Mouse (Mus musculus) thymus, postnatal 25 days (tissue): ENCODE measurements around the gene Mfsd11.

Experiments used
- DNase-seq: peaks from one replicate; pipeline ENCODE4 v3.0.0; 2022

Gene Mfsd11

DNA sequence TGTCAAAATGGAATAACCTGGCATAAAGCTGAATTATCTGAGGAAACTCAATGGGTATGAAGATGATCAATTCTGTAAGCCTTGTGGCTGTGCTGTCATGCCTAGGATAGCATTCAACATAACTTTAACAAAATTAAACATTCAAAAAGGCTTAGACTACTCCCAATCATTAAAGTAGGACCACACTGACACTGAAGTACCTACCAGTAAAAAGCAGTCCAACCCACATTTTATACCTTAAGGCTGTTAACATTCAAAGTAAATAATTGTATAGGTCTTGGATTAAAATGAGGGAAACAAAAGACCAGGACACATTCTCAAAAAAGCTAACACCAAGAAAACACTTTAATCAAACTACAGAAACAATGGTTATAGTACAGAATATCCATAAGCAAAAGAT is 2.7 kb upstream of the Mfsd11 start:
- no peak for DNase-seq

DNA sequence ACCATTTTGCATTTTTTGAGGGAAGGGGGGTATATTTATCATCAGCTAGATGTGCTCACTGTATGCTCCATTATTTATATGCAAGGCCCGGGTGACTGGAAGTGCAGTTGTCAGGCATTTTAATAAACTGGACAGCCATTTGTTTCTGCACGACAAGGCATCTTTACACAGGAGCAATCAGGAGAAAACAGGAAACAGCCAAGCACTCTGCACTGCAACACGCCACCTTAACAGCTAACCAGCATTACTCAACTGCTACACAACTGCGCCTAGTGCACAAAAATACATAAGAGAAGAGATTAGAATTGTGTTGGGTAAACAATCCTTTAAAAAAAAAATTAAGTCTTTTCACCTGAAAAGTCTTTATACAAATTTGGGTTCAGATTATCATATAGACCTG is 2.2 kb upstream of the Mfsd11 start:
- DNase-seq, result no peak

DNA sequence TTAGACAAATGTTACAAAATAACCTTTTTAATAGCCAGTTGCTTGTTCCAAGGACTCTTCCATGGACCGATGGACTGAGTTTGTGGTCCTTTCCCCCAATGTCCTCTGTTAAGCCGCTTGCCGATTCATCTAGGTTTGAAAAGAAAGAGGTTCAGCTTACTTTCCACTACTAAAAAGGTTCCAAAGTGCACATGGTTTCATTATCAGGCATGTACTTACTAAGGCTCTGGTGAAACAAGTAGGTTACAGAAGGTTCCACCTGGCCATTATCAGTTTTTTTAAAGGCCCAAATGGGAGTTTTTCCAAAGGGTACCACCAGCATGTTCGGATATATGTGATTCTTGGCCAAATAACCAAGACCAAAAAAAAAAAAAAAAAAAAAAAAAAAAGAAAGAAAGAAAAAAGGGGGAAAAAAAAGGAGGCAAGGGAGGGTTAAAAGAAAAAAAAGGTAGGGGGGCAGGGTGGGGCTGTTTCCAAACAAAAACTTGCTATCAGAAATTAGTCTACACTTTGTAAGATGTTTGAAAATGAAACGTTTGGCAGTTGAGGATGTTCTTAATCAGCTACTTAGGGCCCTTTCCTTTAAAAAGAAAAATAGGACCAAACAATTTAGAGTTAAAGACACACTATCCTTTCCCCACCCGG is 1.3 kb upstream of the Mfsd11 start:
- no peak for DNase-seq

DNA sequence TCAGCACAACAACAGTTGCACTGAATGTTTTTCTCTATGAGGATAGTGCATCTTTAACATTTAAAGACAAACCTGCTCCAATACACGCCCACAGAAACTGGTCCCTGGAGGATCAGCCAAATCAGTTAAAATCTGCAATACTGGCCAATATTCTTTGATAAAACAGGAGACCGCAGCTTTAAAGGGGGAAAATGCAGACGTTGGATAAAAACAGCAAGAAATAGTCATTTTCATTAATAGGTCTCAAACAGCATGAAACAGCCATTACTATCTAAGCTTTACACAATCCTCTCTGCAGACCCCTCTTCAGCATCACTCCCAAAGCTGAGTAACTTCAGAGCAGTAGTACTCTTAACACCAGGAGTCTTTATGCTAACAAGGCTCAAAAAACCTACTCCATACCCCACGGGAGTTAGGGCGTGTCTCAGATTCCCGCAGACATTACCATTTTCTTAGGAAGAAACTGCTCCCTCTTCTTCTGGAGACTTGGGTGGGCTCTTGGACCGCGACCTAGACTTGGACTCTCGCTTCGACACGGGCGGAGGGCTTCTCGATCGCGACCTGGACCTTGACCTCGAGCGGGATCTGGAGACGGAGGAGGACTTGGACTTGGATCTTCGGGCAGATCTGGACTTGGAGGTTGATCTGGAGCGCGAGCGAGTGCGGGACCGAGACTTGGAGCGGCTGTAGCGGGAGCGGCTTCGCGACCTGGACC is 507 bp upstream of the Mfsd11 start:
- no peak for DNase-seq

DNA sequence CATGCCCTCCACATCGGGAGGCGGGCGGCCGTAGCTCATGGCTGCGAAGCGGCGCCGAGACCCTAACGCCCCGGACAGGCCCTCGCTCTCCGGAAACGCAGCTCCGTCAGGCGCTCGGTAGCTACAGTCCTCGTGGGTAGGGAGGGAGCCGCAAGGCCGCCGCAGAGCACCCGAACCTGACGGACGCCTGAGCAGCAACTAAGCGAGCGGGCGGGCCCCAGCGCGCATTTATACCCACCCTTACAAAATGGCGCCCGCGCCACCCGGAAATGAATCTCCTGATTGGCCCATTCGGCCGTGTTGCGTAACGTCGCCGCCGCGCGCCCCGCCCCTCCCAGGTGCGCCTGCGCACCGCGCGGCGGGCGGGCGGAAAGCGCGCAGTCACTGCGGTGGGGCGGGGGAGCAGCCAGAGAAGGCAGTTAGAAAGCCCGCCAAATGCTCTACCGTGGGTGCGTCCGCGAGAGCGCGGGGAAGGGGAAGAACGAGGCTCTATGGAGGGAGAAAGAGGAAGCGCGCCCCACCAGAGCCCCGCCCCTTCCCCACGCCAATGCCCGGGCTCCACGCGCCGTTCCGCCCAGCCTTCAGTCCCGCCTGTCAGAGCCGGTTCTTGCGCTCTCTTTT is 761 bp downstream of the Mfsd11 start, which contains the start of gene Srsf2:
Gene Srsf2, minus strand, starts transcription at position 204 of the 621 bp plus-strand sequence.
- DNase-seq, result peak; percentile 98

DNA sequence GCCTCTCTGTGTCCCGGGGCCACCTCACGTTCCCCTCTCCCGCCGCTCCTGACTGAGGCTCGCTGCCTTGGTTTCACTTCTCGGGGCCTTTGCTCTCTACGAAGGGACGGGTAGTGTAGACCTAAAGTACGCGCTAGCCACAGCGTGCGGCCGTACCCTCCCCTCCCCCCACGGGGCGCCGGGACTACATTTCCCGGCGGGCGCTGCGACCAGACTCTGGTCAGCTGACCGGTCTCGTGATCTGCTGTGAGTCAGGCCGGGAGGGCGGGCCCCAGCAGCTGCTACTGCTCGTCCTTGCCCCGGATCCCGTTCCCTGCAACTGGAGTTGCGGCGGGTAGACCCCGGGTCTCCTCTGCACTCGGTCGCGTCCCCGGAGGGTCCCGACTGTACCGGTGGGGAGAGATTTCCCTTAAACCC is 1.3 kb downstream of the Mfsd11 start:
- peak; percentile 97 for DNase-seq

DNA sequence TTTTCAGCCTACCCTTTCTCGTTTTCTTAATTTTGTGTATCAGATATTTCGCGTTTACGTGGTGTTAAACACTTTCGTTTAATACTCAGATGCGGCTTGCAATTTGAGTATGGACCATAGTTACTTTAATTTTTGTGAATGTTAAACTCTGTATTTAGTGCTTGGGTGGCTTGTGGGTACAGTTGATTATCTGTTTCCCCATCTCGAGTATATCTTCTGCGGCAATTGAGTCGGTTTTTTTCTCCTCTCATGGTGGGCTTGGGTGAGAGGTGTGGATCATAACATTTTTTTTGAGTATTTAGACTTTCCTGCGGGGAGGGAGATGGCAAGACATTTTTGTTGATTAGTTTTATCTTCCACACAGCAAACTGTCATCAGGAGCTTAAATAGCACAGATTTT is 2.0 kb downstream of the Mfsd11 start:
- DNase-seq, result no peak

DNA sequence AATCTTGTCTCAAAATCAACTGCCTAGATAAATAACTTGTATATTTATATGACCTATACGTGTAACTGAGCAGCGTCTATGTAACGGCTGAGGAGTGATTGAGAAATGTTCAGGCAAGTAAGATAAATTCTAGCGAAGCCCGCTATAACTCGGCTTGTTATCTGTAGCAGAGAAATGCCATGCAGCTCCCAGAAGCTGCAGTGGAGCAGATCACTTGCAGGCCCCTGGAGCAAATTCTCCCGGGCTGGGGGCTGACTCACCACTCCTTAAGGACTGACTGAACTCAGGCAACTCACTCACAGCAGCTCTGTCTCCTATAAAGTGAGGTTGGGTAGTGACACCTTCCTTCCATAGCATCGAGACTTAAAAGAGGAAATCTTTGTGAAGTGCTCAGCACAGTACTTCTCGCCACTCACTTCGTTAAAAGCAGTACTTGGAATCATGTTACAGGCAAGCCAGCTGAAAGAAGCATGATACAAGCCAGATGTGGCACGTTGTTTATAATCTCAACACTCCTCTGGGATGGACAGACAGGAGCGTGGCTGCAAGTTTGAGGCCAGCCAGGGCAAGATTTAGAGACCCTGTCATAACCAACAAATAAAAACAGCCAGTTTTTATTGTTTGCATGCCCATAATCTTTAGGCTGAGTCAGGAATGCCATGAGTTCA is 5.1 kb downstream of the Mfsd11 start:
- DNase-seq, result no peak

DNA sequence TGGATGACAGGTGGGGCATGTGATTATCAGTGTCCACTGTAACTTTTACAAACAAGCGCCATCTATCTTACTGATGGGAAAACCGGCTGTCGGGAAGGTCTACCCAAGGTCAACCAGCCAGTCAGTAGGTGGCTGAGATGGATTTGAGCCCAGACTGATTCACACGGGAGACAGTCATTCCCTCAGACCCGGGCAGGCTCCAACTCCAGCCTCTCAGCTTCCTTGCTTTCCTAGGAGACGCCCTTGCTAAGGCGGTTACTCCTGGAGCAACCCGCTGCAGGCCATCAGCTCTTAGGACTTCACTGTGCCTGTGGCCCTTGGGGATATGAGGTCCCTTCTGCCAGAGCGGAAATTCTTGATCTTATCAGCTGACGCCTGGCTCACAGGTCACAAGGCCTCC is 12.2 kb downstream of the Mfsd11 start:
- no peak for DNase-seq

DNA sequence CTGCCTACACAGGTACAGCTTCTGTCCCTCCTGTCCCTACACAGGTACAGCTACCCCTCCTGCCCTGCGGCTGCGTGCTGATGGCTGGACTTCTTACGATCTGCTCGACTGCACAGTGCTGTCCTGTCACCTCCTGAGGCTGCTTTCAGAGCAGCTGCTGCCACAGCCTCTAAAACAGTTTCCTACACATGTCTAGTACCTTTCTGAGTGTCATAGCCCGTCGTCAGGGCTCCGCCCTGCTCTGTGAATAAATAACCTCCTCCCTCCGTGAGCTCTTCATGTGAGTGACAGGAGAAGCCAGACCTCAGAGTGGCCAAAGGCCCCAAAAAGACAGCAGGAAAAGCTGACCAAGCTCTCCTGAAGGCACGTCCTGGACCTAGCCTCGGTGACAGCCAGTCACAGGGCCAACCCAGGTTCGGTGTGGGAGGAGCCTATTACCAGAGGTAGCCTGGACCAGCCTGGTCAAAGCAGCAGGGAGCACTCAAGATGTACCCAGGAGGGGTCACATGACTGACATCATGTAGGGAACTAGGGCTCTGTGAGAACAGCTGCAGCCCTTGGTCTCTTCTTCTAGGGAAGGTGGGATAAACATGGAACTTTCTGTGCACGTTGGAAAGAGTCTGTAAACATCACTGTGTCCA is 13.8 kb downstream of the Mfsd11 start:
- no peak for DNase-seq

DNA sequence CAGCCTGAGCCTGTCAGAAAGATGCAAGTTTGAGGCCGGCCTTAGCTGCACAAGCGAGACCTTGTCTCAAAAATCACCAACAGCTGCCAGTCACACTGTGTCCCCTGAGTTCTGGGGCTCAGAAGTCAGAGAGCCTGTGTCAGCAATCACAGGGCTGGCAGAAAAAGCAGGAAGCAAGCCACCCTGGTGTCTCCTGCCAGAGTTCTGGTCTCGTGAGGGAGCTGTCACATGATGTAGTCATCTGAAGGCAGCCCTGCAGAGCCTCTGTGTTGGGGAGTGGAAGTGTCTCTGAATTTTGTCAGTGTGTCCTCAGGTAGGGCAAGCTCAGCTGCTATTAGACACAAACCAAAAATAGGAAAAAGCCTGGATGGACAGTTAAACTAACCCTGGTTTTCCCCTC is 15.9 kb downstream of the Mfsd11 start:
- no peak for DNase-seq

DNA sequence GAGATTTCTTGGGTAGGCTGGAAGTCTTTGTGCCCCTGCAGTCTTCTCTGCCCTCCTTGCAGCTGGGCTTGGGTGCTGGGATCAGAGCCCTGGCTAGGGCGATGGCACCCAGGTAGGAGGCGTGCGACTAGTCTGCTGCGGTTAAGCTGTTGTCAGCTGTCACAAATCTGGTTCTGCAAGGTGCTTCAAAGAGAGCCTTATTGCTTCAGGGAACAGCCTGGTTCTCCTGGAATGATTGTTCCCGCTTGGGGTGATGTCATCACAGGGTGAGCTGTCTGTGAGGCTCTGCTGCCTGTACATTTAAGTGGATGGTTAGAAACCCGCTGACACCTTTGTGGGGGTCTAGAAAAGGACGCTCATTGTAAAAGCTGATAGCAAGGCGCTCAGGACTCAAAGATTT is 17.0 kb downstream of the Mfsd11 start:
- DNase-seq, result no peak

DNA sequence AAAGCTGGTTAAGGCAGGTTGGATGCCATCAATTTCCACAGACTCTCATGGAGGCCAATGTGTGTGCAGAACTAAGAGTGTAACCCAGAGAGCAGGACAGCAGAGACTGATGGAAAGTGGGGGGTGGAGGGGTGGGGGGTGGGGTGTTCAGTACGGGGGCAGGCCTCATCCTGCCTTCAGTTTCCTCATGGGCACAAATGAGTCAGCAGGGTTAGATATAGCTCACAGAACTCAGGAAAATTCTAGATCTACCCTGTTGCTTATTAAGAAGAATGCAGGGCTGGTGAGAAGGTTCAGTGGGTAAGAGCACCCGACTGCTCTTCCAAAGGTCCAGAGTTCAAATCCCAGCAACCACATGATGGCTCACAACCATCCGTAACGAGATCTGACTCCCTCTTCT is 17.4 kb downstream of the Mfsd11 start:
- no peak for DNase-seq

DNA sequence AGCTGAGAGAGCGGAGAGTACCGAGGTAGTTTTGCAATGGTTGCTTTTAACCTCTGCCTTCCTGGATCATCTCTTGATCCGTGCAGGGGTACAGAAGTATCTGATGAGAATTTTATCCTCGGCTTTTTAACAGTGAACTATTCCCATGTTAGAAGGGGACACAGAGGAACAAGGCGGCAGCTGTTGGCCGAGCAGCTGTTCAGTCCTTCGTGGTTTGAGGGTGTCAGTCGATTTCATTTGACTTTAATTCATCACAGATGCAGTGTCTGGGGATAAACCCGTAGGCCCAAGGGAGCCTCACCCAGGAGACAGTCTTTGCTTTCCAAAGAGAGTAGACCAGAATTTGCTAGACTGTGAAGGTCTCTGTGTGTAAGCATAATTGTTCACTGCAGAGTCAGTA is 19.3 kb downstream of the Mfsd11 start:
- DNase-seq, result no peak

DNA sequence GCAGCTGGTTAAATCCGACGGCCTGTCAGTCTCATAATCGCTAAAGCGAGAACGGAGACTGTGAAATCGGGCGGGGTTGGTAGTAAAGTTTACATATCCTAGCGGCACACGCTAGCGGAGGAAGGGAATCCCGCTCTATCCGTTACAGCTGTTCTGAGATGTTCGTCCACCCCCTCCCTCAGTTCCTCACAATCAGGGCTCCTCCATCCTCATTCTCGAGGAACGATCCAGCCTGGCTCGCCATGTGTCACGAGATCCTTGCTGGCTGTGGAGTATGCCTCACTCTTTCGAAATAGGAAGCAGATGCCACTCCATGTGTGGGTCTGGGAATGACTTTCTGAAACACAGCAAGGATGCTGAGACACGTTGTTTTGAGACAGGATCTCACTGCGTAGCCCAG is 21.7 kb downstream of the Mfsd11 start:
- no peak for DNase-seq

DNA sequence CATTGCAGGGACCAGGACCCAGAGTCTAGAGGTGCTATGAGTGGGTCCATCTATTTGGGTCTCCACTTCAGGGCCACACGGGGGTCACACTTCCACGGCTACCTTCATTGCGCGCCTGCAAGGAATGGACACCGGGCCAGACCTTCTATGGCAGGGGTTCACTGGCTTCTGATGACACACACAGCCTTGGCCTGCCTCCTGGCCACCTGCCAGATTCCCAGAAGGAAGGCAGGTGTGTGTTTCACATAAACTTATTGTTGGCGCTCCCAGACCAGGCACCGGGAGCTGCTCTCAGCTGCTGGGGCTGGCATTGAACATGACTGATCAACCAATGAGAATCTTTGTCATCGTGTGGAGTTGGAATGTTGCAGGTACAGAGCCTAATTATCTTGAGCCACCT is 26.2 kb downstream of the Mfsd11 start:
- DNase-seq, result no peak

DNA sequence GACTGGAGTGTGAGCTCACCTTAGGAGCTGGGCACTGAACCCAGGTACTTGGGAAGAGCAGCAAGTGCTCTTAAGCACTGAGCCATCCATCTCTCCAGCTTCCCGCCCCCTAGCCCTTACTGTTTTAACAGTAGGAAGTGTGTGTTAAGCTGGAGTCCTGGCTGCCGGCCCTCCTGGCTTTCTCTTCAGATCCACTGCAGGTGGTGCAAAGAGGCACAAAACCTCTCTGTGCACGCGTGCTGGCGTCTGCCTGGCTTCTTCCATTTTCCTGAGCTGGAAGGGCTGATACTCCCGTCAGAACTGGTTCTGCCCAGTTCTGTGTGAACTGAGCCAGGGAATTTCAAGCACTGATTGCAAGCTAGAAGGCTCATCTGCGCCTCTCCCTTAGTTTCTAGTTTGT is 28.6 kb downstream of the Mfsd11 start:
- no peak for DNase-seq

DNA sequence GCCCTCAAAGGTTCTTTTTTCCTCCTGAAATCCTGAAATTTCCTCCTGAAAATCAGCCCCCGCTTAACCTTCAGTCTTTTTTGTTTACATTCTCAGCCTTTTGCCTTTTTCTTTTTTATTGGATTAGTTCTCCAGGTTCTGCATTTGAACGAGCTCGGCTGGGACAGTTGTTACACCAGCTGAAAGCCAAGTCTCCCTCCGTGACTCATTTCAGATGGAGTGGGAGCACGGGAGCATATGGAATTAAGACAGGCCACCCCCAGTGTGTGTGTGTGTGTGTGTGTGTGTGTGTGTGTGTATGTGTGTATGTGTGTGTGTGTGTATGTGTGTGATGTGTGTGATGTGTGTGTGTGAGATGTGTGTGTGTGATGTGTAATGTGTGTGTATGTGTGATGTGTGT is 29.2 kb downstream of the Mfsd11 start:
- DNase-seq, result no peak

DNA sequence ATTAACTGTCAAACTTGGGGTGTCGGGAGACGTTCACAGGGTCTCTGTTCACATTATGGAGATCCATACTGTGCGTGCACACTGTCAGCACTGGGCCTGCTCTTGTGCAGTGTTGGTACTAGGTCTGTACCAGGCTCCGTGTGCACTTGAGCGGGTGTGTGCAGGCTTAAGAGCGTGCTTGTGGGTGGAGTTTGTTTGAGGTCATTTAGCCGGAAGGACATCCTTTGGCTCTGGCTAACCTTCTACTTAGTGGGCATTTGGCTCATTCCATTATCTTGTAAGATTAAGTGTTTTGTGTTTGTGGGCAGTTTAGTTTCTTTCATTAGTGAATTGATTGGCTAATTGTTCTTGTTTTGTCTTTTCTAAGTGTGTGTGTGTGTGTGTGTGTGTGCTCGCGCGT is 30.2 kb downstream of the Mfsd11 start:
- DNase-seq, result no peak

DNA sequence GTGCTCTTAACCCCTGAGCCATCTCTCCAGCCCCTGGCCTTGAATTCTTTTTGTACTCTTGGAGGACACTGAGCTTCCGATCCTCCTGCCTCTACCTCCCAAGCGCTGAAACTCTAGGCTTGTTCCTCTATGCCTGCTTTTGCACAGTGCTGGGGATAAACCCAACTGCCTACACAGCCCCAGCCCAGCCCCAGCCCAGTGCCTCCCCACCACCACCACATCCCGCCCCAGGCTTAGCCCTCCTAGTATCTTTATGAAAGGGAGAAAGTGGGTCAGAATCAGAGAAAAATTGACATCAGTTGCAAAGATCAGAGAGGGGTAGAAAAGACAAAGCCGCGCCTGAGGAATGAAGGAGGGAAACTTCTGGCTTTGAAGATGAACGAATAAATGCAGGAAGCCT is 31.8 kb downstream of the Mfsd11 start:
- no peak for DNase-seq

DNA sequence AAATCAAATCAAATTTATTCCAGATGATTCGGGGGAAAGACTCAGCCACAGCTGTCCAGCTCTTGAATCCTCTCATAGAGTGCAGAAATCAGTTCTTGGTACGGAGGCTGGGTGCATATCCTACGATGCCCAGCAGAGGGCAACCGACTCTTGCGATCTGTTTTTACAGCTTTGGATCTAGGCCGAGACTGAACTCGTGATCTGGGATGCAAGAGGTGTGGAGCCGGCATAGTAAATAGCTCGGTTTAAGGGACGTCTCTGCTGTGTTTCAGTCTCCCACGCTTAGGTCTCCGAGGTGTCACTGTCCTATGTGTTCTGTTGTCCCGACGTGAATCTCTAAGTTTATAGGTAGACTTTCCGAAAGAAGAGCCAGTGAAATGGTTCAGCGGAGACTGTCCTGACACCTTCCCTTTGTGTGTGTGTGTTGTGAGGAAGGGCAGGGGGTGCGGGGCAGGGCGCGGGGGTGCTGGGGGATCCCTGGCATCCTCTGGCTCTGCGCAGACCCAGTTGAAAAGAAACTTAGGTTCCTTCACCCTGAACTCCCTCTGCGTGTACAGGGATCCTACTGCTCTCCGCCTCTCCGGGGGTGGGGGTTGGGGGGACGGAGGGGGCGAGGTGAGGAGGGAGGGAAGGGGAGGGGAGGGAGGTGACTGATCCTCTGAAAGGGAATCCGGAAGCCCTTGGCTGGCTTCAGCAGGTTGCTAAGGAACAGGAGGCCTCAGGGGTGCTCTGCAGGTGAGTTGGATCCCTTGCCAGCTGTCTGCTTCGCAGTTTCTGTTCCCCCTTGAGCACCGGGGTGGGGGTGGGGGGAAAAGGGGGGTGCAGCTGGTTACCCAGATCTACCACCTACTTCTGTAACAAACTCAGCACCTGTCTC is 33.3 kb downstream of the Mfsd11 start:
- DNase-seq, result peak; percentile 79

DNA sequence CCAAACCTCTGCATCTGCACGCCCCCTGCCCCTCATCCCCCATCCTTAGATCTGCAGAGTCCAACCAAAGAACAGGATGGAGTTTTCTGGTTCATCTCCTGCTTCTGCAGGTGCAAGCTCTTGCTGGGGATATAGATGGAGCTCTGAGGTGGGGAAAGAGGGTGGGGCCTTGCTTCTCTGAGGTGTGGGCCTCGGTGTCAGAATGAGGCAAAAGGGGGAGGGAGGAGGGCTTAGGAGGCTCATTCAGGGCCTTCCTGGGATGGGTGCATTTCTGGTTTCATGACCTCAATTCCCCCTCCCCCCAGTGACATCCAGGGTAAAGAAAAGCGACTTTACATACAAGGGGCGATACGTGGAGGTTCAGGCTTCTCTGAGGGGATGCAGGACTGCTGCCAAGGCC is 34.9 kb downstream of the Mfsd11 start:
- peak; percentile 39 for DNase-seq
